In the genomic region with DNA sequence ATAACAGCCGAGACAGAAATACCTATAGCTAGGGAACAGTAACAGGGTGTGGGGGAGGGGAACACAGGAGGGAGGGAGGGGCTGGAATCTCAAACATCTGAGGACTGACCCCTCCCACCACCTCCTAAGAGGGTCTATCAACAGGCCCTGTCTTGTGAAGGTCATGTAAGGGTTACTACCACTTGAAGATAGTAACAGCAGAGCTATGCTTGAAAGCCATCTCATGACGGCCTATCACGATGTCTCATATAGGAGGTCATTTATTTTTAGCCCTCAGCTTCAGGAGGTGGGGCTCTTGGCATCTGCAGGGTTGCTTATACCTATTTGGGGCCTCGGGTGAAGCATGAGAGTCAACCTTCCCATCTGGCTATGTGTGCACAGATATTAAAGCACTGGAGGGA, we compare ENCODE assay signal across 22 mouse cellular contexts. TPM values are rescaled to one million over a fixed set of nuclear protein-coding genes. Genes with fewer than 3 reads are reported as not detected.
DNase-seq lines count a peak whose midpoint lies in the region; ATAC-seq and TF ChIP-seq lines count a peak whose summit lies in the region.
"Had no signal": no experiment of that assay in that cellular context is flagged by ENCODE, and none has a peak within 500 bp of the region (broad histone marks: within the 10 kb centered on the region; RNA-seq: fewer than 3 reads in every experiment).

No protein-coding gene starts in this region.

- no peaks in the 10 kb centered on the region for H3K9me3 ChIP-seq in intestine, embryonic 14.5 days (ENCODE audit: control insufficient read depth, low read length)
- no peaks in the 10 kb centered on the region for H3K9me3 ChIP-seq in intestine, embryonic 15.5 days
- H3K9me3 ChIP-seq in embryonic facial prominence, embryonic 10.5 days, result no peaks in the 10 kb centered on the region
- no peaks in the 10 kb centered on the region for H3K9me3 ChIP-seq in heart, embryonic 11.5 days (replicated peaks; ENCODE audit: control insufficient read depth, low read length)
- H3K9me3 ChIP-seq in hindbrain, embryonic 10.5 days, result no peaks in the 10 kb centered on the region
- H3K9me3 ChIP-seq: embryonic facial prominence, embryonic 12.5 days; forebrain, embryonic 10.5 days; hindbrain, embryonic 15.5 days had no signal

- 35% methylated on average over 4 of the region's 4 CpGs for WGBS in intestine, embryonic 14.5 days
- WGBS in intestine, embryonic 15.5 days, result 34% methylated on average over 4 of the region's 4 CpGs
- WGBS in embryonic facial prominence, embryonic 10.5 days, result 67% methylated on average over 4 of the region's 4 CpGs
- 28% methylated on average over 4 of the region's 4 CpGs for WGBS in heart, embryonic 11.5 days (ENCODE audit: insufficient replicate concordance)
- 61% methylated on average over 4 of the region's 4 CpGs for WGBS in kidney, adult 2 months
- 75% methylated on average over 4 of the region's 4 CpGs for WGBS in hindbrain, embryonic 10.5 days

- 0 out of 2 replicates have a peak, but pooled peaks have one; percentile 23 for ATAC-seq in intestine, embryonic 14.5 days (replicated peaks; ENCODE audit: low FRiP score, low TSS enrichment, low read depth)
- ATAC-seq in intestine, embryonic 15.5 days, result no peak
- ATAC-seq in heart, embryonic 11.5 days (replicated peaks; ENCODE audit: insufficient number of reproducible peaks, low FRiP score, low TSS enrichment), result peak; percentile 82

- H3K27me3 ChIP-seq in intestine, embryonic 14.5 days (replicated peaks; ENCODE audit: control insufficient read depth, insufficient read depth, low read length), result no peaks in the 10 kb centered on the region
- no peaks in the 10 kb centered on the region for H3K27me3 ChIP-seq in intestine, embryonic 15.5 days (replicated peaks)
- no peaks in the 10 kb centered on the region for H3K27me3 ChIP-seq in embryonic facial prominence, embryonic 10.5 days (replicated peaks; ENCODE audit: low read depth, poor library complexity, severe bottlenecking)
- no peaks in the 10 kb centered on the region for H3K27me3 ChIP-seq in heart, embryonic 11.5 days (ENCODE audit: control insufficient read depth, insufficient read depth, low read length)
- H3K27me3 ChIP-seq in kidney, adult 2 months (replicated peaks; ENCODE audit: control insufficient read depth, insufficient read depth, low read length), result no peaks in the 10 kb centered on the region
- H3K27me3 ChIP-seq in hindbrain, embryonic 10.5 days (ENCODE audit: insufficient read depth, poor library complexity, severe bottlenecking), result peaks cover 5% of the 10 kb centered on the region; the same call in 1 of the 2 replicates
- H3K27me3 ChIP-seq: embryonic facial prominence, embryonic 12.5 days; hindbrain, embryonic 15.5 days had no signal

- H3K4me1 ChIP-seq in intestine, embryonic 14.5 days (replicated peaks; ENCODE audit: control insufficient read depth, insufficient read depth, low read length), result no peaks in the 10 kb centered on the region
- H3K4me1 ChIP-seq in intestine, embryonic 15.5 days (replicated peaks), result no peaks in the 10 kb centered on the region
- peaks cover 10% of the 10 kb centered on the region for H3K4me1 ChIP-seq in embryonic facial prominence, embryonic 10.5 days
- H3K4me1 ChIP-seq in heart, embryonic 11.5 days (ENCODE audit: control insufficient read depth, insufficient read depth, low read length), result 0 out of 2 replicates have a peak, but pooled peaks cover 4% of the 10 kb centered on the region
- no peaks in the 10 kb centered on the region for H3K4me1 ChIP-seq in kidney, adult 2 months (ENCODE audit: control insufficient read depth, insufficient read depth, low read length)
- H3K4me1 ChIP-seq in hindbrain, embryonic 10.5 days (replicated peaks), result peaks cover 7% of the 10 kb centered on the region; the same call in 1 of the 2 replicates
- H3K4me1 ChIP-seq: hindbrain, embryonic 15.5 days had no signal

- H3K27ac ChIP-seq in intestine, embryonic 14.5 days (ENCODE audit: low read depth), result no peak overlapping the region
- no peak overlapping the region for H3K27ac ChIP-seq in intestine, embryonic 15.5 days
- no peak overlapping the region for H3K27ac ChIP-seq in embryonic facial prominence, embryonic 10.5 days (replicated peaks)
- H3K27ac ChIP-seq in heart, embryonic 11.5 days (ENCODE audit: low read depth, low read length), result peak overlapping the region; percentile 92
- no peak overlapping the region for H3K27ac ChIP-seq in kidney, adult 2 months (ENCODE audit: insufficient read depth, low read depth, low read length)
- no peak overlapping the region for H3K27ac ChIP-seq in hindbrain, embryonic 10.5 days
- H3K27ac ChIP-seq: embryonic facial prominence, embryonic 12.5 days; forebrain, embryonic 10.5 days; hindbrain, embryonic 15.5 days had no signal

- no peak for TF ChIP-seq CTCF in kidney, adult 2 months (conservative IDR thresholded peaks at IDR 0.05; ENCODE audit: insufficient read depth, insufficient read length, low read depth, low read length)

- TF ChIP-seq POLR2A in kidney, adult 2 months (IDR thresholded peaks at IDR 0.05; ENCODE audit: low read depth, low read length), result no peak

- H3K9ac ChIP-seq in intestine, embryonic 14.5 days (ENCODE audit: low read length), result no peak overlapping the region
- no peak overlapping the region for H3K9ac ChIP-seq in intestine, embryonic 15.5 days
- H3K9ac ChIP-seq in heart, embryonic 11.5 days (ENCODE audit: low read depth, low read length), result no peak overlapping the region
- H3K9ac ChIP-seq: embryonic facial prominence, embryonic 12.5 days; hindbrain, embryonic 15.5 days; lung, embryonic 14.5 days had no signal

- no peak for DNase-seq in intestine, embryonic 14.5 days (ENCODE audit: low spot score)
- peak; percentile 22 for DNase-seq in embryonic facial prominence, embryonic 10.5 days (ENCODE audit: low spot score)
- DNase-seq in heart, postnatal 4 days, result peak; percentile 54
- DNase-seq in retina, postnatal 1 day, result no peak
- DNase-seq in kidney, adult 2 months, result no peak
- no peak for DNase-seq in hindbrain, embryonic 10.5 days (ENCODE audit: low spot score)
- DNase-seq: cerebellum, postnatal 25 days; gastrocnemius, postnatal 36 days; kidney, adult 8-10 months; lung, embryonic 14.5 days had no signal

- no peak overlapping the region for H3K4me2 ChIP-seq in intestine, embryonic 14.5 days (ENCODE audit: low read length)
- H3K4me2 ChIP-seq in intestine, embryonic 15.5 days (replicated peaks), result no peak overlapping the region
- H3K4me2 ChIP-seq in heart, embryonic 11.5 days, result peak overlapping the region; percentile 6; the same call in 1 of the 2 replicates
- H3K4me2 ChIP-seq: embryonic facial prominence, embryonic 12.5 days; hindbrain, embryonic 15.5 days; lung, embryonic 14.5 days had no signal

- H3K4me3 ChIP-seq in intestine, embryonic 14.5 days (ENCODE audit: low read depth, low read length), result no peak overlapping the region
- no peak overlapping the region for H3K4me3 ChIP-seq in intestine, embryonic 15.5 days (replicated peaks)
- no peak overlapping the region for H3K4me3 ChIP-seq in embryonic facial prominence, embryonic 10.5 days
- no peak overlapping the region for H3K4me3 ChIP-seq in heart, embryonic 11.5 days (ENCODE audit: low read depth, low read length)
- H3K4me3 ChIP-seq in kidney, adult 2 months (ENCODE audit: insufficient read depth, low read depth, low read length), result no peak overlapping the region
- no peak overlapping the region for H3K4me3 ChIP-seq in hindbrain, embryonic 10.5 days
- H3K4me3 ChIP-seq: embryonic facial prominence, embryonic 12.5 days; forebrain, embryonic 10.5 days; hindbrain, embryonic 15.5 days had no signal

- no peaks in the 10 kb centered on the region for H3K36me3 ChIP-seq in intestine, embryonic 14.5 days (ENCODE audit: control insufficient read depth, insufficient read depth, low read length)
- no peaks in the 10 kb centered on the region for H3K36me3 ChIP-seq in intestine, embryonic 15.5 days
- no peaks in the 10 kb centered on the region for H3K36me3 ChIP-seq in embryonic facial prominence, embryonic 10.5 days (replicated peaks)
- no peaks in the 10 kb centered on the region for H3K36me3 ChIP-seq in heart, embryonic 11.5 days (ENCODE audit: control insufficient read depth, insufficient read depth, low read length)
- H3K36me3 ChIP-seq in kidney, adult 2 months (ENCODE audit: control insufficient read depth, insufficient read depth, low read length), result no peaks in the 10 kb centered on the region
- no peaks in the 10 kb centered on the region for H3K36me3 ChIP-seq in hindbrain, embryonic 10.5 days
- H3K36me3 ChIP-seq: embryonic facial prominence, embryonic 12.5 days; forebrain, embryonic 10.5 days; hindbrain, embryonic 15.5 days had no signal

RNA-seq across cellular contexts. Expression of gene Prss54, which starts 20.7 kb away (rescaled TPM):
- polyA plus RNA-seq in intestine, embryonic 14.5 days (2014; fragmentation: Nextera tagmentation; extraction: Ambion mirVana), result not detected in 2 replicates
- not detected in 2 replicates for polyA plus RNA-seq in intestine, embryonic 15.5 days (2015; fragmentation: Nextera tagmentation; extraction: Ambion mirVana)
- polyA plus RNA-seq in embryonic facial prominence, embryonic 10.5 days (2016; fragmentation: Nextera tagmentation; extraction: Ambion mirVana), result not detected in 2 replicates
- polyA plus RNA-seq in heart, embryonic 11.5 days (2014; fragmentation: Nextera tagmentation; extraction: Ambion mirVana), result not detected in 2 replicates
- total RNA-seq in heart, postnatal 4 days (2021), result not detected
- 0.08 TPM in 1 of 2 replicates, not detected in the other for polyA plus RNA-seq in kidney, adult 2 months (2012; rRNA removed)
- polyA plus RNA-seq in hindbrain, embryonic 10.5 days (2016; fragmentation: Nextera tagmentation; extraction: Ambion mirVana), result not detected in 2 replicates
- total RNA-seq: adrenal gland, postnatal 4 days; gastrocnemius, postnatal 36 days; layer of hippocampus, adult 18-20 months; left cerebral cortex, adult 8-10 months; liver, adult 2 months; megakaryocyte, adult 5-6 weeks; midbrain, postnatal 0 days had no signal
- polyA plus RNA-seq: embryonic facial prominence, embryonic 12.5 days; forebrain, embryonic 10.5 days; hindbrain, embryonic 15.5 days; liver, adult 2 months; lung, embryonic 14.5 days; midbrain, postnatal 0 days; neural tube, embryonic 11.5 days had no signal

RNA-seq across cellular contexts. Expression of gene Gins3, which starts 36.4 kb away (rescaled TPM):
- 18.6 and 21.1 TPM in 2 replicates for polyA plus RNA-seq in intestine, embryonic 14.5 days (2014; fragmentation: Nextera tagmentation; extraction: Ambion mirVana)
- 13.3 and 16.9 TPM in 2 replicates for polyA plus RNA-seq in intestine, embryonic 15.5 days (2015; fragmentation: Nextera tagmentation; extraction: Ambion mirVana)
- 31.8 and 32.2 TPM in 2 replicates for polyA plus RNA-seq in embryonic facial prominence, embryonic 10.5 days (2016; fragmentation: Nextera tagmentation; extraction: Ambion mirVana)
- polyA plus RNA-seq in heart, embryonic 11.5 days (2014; fragmentation: Nextera tagmentation; extraction: Ambion mirVana), result 19.5 and 20.1 TPM in 2 replicates
- 1 to 10 TPM; 4.4 to 6.0 TPM for total RNA-seq in heart, postnatal 4 days (2021)
- 0.81 and 1.1 TPM in 2 replicates for polyA plus RNA-seq in kidney, adult 2 months (2012; rRNA removed)
- 28.0 and 28.9 TPM in 2 replicates for polyA plus RNA-seq in hindbrain, embryonic 10.5 days (2016; fragmentation: Nextera tagmentation; extraction: Ambion mirVana)

Comparison
In these comparisons a context has a peak if more than half of its experiments do, and no peak if none do; other contexts are left out.
1. DNase-seq: peak in embryonic facial prominence, embryonic 10.5 days (single experiment) and heart, postnatal 4 days (single experiment); none in intestine, embryonic 14.5 days (single experiment), retina, postnatal 1 day (single experiment), kidney, adult 2 months (single experiment) and hindbrain, embryonic 10.5 days (single experiment).